Mouse (Mus musculus) testis, postnatal 10 days (tissue): ENCODE measurements around the gene Tulp1.
"Not testable (repeated sequence)": the region's sequence is repeated elsewhere in the genome, so short reads cannot be mapped to it uniquely, and the experiment has no call there.

Source experiments
- DNase-seq: peaks from one replicate; pipeline ENCODE4 v3.0.0; 2021; ENCODE audit warnings: low spot score

The Tulp1 gene

GRCm38 (mm10) chr17:28365122-28365521, at the start of gene Tulp1:
Gene Tulp1, minus strand, starts transcription at chr17:28365222.
- DNase-seq: no peak

GRCm38 (mm10) chr17:28411381-28411960, 46.4 kb upstream of the Tulp1 start:
- no peak for DNase-seq

- no peak for DNase-seq
These were observed 45.7 kb upstream of the Tulp1 start for GRCm38 (mm10) chr17:28410731-28411130.

- DNase-seq: no peak
These were observed 43.4 kb upstream of the Tulp1 start for GRCm38 (mm10) chr17:28408251-28408918.

GRCm38 (mm10) chr17:28407418-28408250, 42.6 kb upstream of the Tulp1 start:
- peak; percentile 83 for DNase-seq

GRCm38 (mm10) chr17:28406471-28406870, 41.4 kb upstream of the Tulp1 start:
- DNase-seq: no peak

- not testable (repeated sequence) for DNase-seq
These were observed 39.7 kb upstream of the Tulp1 start for GRCm38 (mm10) chr17:28404745-28405144.

GRCm38 (mm10) chr17:28404301-28404700, 39.3 kb upstream of the Tulp1 start:
- no peak for DNase-seq

GRCm38 (mm10) chr17:28394994-28395393, 30.0 kb upstream of the Tulp1 start:
- DNase-seq: peak; percentile 45

- no peak for DNase-seq
These were observed 29.2 kb upstream of the Tulp1 start for GRCm38 (mm10) chr17:28394051-28394765.

GRCm38 (mm10) chr17:28391568-28392432, 26.8 kb upstream of the Tulp1 start:
- no peak for DNase-seq

GRCm38 (mm10) chr17:28388534-28388933, 23.5 kb upstream of the Tulp1 start:
- no peak for DNase-seq

GRCm38 (mm10) chr17:28386150-28386905, 21.3 kb upstream of the Tulp1 start:
- peak; percentile 94 for DNase-seq

- peak; percentile 57 for DNase-seq
These were observed 19.3 kb upstream of the Tulp1 start for GRCm38 (mm10) chr17:28384298-28384697.

- no peak for DNase-seq
These were observed 15.2 kb upstream of the Tulp1 start for GRCm38 (mm10) chr17:28380255-28380654.

GRCm38 (mm10) chr17:28375592-28376061, 10.6 kb upstream of the Tulp1 start:
- no peak for DNase-seq

- DNase-seq: no peak
These were observed 9.5 kb upstream of the Tulp1 start for GRCm38 (mm10) chr17:28374494-28374893.

GRCm38 (mm10) chr17:28373821-28374220, 8.8 kb upstream of the Tulp1 start:
- peak; percentile 83 for DNase-seq

GRCm38 (mm10) chr17:28371941-28372340, 6.9 kb upstream of the Tulp1 start:
- no peak for DNase-seq

- DNase-seq: no peak
These were observed 6.3 kb upstream of the Tulp1 start for GRCm38 (mm10) chr17:28371286-28371685.
